Mouse (Mus musculus) heart, postnatal 10 days (tissue): ENCODE measurements around the gene P2ry12. TPM values are rescaled to one million over a fixed set of nuclear protein-coding genes. Genes with fewer than 3 reads are reported as not detected.
A peak's percentile ranks its signal among the peaks of the same experiment; 100 is the strongest.

Source experiments
- DNase-seq, 2 experiments: peaks; one replicate each; pipeline ENCODE4 v3.0.0; 2021
- intact Hi-C: fragments of 180-260 bp; cut with DNase I; formaldehyde crosslinking; loops from one replicate; pipeline ENCODE4 v1.15.1; 2025
- total RNA-seq, 2 experiments: library from RNA; stranded (reverse); gene quantifications; 2 replicates each; pipeline ENCODE4 v1.2.3; 2021

The P2ry12 gene
- total RNA-seq, 2 experiments from 2014 or later: 2.0 to 2.1 TPM

GRCm38 (mm10) chr3:59191674-59192073, 71.0 kb downstream of the P2ry12 start:
- DNase-seq: no peak
- intact Hi-C loops: no loop called here

DNA sequence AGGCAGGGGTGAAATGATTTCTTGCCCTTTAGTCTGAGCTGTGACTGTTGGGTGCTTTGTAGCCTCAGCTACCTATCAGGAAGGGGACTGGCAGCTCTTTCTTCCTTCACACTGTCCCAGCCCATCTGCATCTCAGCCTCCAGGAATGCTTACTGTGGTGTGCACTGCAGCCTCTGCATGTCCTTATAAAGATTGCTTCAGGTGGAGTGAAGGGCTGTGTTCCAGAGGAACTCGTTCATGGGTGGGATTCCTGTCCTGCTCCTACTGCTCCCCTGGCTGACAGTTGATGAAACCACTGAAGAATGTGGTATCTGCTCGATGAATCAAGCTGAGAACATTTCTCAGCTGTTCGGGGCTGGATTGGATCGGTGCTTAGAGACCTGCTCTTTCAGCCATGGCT, 75.3 kb downstream of the P2ry12 start:
- intact Hi-C loops: no loop called here
- no peak for DNase-seq

GRCm38 (mm10) chr3:59185662-59186061, 77.0 kb downstream of the P2ry12 start:
- intact Hi-C loops: no loop called here

GRCm38 (mm10) chr3:59182129-59182528, 80.5 kb downstream of the P2ry12 start:
- DNase-seq: no peak
- intact Hi-C loops: no loop called here

More at GRCm38 (mm10) chr3:59185662-59186061, 77.0 kb downstream of the P2ry12 start:
- no peak for DNase-seq

DNA sequence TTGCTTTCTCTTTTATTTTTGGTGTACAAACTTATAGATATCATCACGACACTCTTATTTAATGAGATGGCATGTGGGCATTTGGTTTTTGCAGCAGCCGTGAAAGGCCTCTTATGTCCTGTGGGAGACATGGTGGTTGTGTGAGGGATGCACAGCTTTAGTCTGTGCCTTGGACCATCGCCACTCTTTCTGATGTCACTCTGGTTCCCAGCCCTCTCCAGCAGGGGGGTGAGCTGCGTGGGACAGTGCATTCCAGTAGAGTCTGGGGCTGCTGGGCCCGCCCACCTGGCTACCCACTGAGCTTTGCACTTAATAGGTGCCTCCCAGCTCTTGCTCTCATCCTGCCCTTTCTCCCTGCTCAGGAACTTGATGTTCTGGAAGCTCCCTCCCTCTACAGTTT, 81.5 kb downstream of the P2ry12 start:
- no peak for DNase-seq
- intact Hi-C loops: no loop called here

DNA sequence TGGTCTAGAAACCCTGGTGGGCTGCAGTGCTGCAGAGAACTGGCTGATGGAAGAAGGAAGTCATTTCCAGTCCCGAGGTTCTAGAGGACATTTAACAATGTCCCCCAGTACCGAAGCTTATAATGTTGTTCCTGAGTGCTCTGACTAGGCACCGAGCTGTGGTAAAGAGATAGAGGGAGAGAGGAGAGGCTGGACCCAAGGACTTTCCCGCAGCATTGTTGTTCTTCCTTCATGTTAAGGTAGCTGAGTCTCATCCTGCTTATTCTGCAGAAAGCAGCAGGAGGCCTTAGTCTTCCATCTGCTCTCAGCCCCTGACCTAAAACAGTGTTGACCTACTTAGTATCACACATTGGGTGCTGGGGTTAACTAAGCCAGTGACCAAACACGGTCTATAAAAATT, 85.8 kb downstream of the P2ry12 start:
- DNase-seq: no peak
- intact Hi-C loops: loop anchor here (10.0 kb wide), 2 partner anchors 568 to 878 kb away; no protein-coding TSS in a partner anchor

- DNase-seq: peak; percentile 67 to 76
- intact Hi-C loops: loop anchor here (2.0 to 10.0 kb wide), 3 partner anchors 34 to 880 kb away; no protein-coding TSS in a partner anchor
Measured at GRCm38 (mm10) chr3:59175234-59175633, 87.4 kb downstream of the P2ry12 start.

GRCm38 (mm10) chr3:59174426-59175154, 88.1 kb downstream of the P2ry12 start:
- no peak for DNase-seq
- intact Hi-C loops: loop anchor here (2.0 to 10.0 kb wide), 4 partner anchors 34 to 880 kb away; no protein-coding TSS in a partner anchor

DNA sequence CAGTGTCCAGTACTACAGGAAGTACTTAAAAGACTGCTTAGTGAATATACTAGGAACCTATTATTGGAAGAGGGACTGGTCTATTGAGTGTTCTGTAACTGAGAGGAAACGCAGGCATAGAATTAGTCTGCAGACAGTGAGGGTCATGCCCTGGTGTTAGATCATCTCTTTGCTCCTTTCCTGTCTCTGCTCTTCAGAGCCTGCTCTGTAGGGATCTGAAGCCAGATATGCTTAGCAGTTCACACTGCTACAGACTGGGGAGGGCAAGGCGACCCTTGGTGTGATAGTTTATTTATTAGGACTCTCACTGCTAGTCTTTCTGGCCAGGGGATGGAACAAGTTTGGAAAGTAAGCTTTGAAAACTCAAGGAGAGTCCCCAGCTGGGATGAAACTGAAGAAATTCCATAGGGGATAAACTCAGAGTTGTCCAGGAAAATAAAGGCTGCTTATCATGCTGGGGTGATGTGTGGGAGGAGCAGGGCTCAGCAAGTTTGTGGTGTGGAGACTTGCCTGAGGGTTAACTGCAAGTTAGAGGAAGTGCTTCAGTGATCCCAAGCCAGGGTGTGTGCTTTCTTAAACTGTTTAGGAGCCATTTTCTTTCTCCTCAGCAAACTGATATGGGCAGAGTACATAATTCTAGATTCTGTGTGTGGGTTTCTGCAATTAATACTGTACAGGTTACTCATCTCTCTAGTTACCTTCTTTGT, 92.6 kb downstream of the P2ry12 start:
- intact Hi-C loops: loop anchor here (5.0 to 10.0 kb wide), 4 partner anchors 48 to 885 kb away; no protein-coding TSS in a partner anchor
- peak; percentile 15 to 20 for DNase-seq

- DNase-seq: no peak
- intact Hi-C loops: loop anchor here (5.0 kb wide), 1 partner anchor 87 kb away; no protein-coding TSS in a partner anchor
Measured at GRCm38 (mm10) chr3:59169215-59169614, 93.5 kb downstream of the P2ry12 start.

- intact Hi-C loops: loop anchor here (5.0 kb wide), 1 partner anchor 86 kb away; no protein-coding TSS in a partner anchor
- no peak for DNase-seq
Measured at GRCm38 (mm10) chr3:59168476-59168875, 94.2 kb downstream of the P2ry12 start.

DNA sequence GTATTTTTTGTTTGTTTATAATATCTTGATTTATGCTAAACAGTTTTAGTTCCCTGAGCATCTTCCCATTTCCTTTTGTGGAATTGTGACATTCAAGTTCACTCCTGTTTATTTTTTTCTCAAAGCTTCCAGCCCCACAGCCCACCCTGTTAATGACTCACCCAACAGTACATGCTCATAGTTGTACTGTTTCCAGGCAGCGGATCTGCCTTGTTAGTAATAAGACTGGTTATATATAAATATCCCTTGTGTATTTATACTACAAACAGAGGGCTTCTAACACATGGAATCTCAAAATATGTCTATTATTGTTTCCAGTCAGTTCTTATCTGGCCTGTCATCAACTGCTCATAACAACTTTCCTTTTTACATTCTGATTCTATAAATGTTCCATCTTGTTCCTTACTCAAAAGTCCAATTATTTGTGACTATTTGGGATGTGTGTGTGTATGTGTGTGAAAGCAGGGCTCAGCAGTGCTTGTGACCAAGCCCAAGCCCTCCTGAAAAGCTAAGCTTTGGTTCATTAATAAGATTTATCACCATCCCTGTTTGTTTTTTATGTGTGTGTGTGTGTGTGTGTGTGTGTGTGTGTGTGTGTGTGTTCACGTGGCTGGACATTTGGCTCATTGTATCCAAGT, 95.1 kb downstream of the P2ry12 start:
- intact Hi-C loops: loop anchor here (5.0 kb wide), 1 partner anchor 85 kb away; no protein-coding TSS in a partner anchor
- DNase-seq: no peak

Other genes with a start within 250 kb of the P2ry12 start
- not detected for gene Gpr171, start 161.1 kb downstream of the P2ry12 start, total RNA-seq
- 1 to 10 TPM; 6.0 to 6.7 TPM for gene P2ry14, start 109.3 kb downstream of the P2ry12 start, total RNA-seq
- not detected for gene Gpr87, start 67.8 kb downstream of the P2ry12 start, total RNA-seq
- under 1 TPM; 0.69 to 0.79 TPM for gene P2ry13, start 52.0 kb downstream of the P2ry12 start, total RNA-seq
- 10 to 100 TPM; 10.1 to 13.1 TPM for gene Igsf10, start 81.5 kb upstream of the P2ry12 start, total RNA-seq